ENCODE assay signal across 12 mouse cellular contexts in the genomic region with DNA sequence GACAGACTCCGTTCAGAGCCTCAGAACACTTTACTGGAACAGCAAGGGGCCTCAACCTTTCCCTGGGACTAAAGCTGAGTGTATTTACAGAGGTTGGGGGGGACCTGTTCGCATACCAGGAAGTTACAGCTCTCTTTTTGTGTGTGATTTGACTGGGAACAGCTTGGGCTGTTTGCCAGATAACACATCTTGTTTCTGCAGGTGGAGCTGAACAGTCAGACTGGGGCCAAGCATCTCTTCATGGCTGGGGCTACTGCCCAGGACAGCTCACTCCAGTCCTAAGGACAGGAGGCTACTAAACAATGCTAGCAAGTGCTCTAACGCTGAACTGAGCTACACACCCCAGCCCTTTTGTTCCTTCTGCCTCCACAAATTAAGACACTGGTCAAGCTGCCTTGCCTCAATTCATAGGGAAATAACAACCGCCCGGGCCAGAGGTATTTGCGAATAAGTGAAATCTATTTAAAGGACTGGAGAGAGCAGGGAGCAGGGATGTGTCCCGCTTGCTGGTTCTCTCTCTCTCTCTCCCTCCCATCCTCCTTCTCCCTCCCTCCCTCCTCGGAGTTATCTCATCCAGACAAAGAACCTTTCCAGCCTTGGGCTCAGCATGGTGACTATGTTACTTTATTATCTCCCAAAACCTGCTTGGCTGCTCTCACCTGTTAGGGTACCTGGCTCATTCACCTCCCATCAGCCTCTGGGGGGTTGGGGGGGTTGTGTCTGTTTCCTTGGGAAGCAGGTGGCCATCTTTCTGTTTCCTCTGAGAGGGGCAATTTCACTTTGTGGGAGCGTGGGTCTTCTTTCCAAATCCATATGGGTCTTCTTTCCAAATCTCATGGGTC. TPM values are rescaled to one million over a fixed set of nuclear protein-coding genes. Genes with fewer than 3 reads are reported as not detected.
DNase-seq lines count a peak whose midpoint lies in the region; ATAC-seq and TF ChIP-seq lines count a peak whose summit lies in the region.
"Had no signal": no experiment of that assay in that cellular context is flagged by ENCODE, and none has a peak within 500 bp of the region (broad histone marks: within the 10 kb centered on the region; RNA-seq: fewer than 3 reads in every experiment).

No protein-coding gene starts in this region.

- TF ChIP-seq POLR2A in lung, adult 2 months (IDR thresholded peaks at IDR 0.05; ENCODE audit: borderline replicate concordance, extremely low read depth, low read depth, low read length), result no peak
- TF ChIP-seq POLR2A in small intestine, adult 2 months (IDR thresholded peaks at IDR 0.05; ENCODE audit: low read depth, low read length), result no peak

- H3K27me3 ChIP-seq in limb, embryonic 12.5 days, result peaks cover 38% of the 10 kb centered on the region
- no peaks in the 10 kb centered on the region for H3K27me3 ChIP-seq in small intestine, adult 2 months (ENCODE audit: control insufficient read depth, insufficient read depth, low read length)

- no peak for TF ChIP-seq CTCF in lung, adult 2 months (IDR thresholded peaks at IDR 0.05; ENCODE audit: insufficient read depth, low read length)
- no peak for TF ChIP-seq CTCF in small intestine, adult 2 months (IDR thresholded peaks at IDR 0.05; ENCODE audit: extremely low read depth, insufficient read length, insufficient replicate concordance, low read depth, low read length)

- peak; percentile 46 to 71 for DNase-seq in lung, adult 18-20 months
- DNase-seq in lung, adult 2 months, result no peak
- peak; percentile 86 for DNase-seq in ZHBTc4 (ENCODE audit: low read depth, low spot score)
- no peak for DNase-seq in adrenal gland, postnatal 10 days
- DNase-seq: cerebellum, adult 11 months; right cerebral cortex, adult 18-20 months; thymus, postnatal 25 days had no signal

- no peak overlapping the region for H3K9ac ChIP-seq in limb, embryonic 12.5 days (replicated peaks)

- H3K4me2 ChIP-seq in limb, embryonic 12.5 days, result peak overlapping the region; percentile 46

- H3K4me1 ChIP-seq in lung, adult 2 months (ENCODE audit: control insufficient read depth, insufficient read depth, low read length), result peaks cover 6% of the 10 kb centered on the region; the same call in 1 of the 2 replicates
- peaks cover 18% of the 10 kb centered on the region for H3K4me1 ChIP-seq in limb, embryonic 12.5 days (replicated peaks)
- peaks cover 8% of the 10 kb centered on the region for H3K4me1 ChIP-seq in small intestine, adult 2 months (ENCODE audit: control insufficient read depth, insufficient read depth, insufficient read length, low read length)

- 36% methylated on average over 9 of the region's 9 CpGs for WGBS in lung, adult 2 months
- WGBS in limb, embryonic 12.5 days, result 27% methylated on average over 9 of the region's 9 CpGs
- 14% methylated on average over 9 of the region's 9 CpGs for WGBS in small intestine, adult 2 months

- no peaks in the 10 kb centered on the region for H3K9me3 ChIP-seq in limb, embryonic 12.5 days

- peak overlapping the region; percentile 56 for H3K27ac ChIP-seq in limb, embryonic 12.5 days
- H3K27ac ChIP-seq in small intestine, adult 2 months (ENCODE audit: insufficient read depth, low read depth, low read length), result peak overlapping the region; percentile 46
- H3K27ac ChIP-seq: macrophage had no signal

- no peaks in the 10 kb centered on the region for H3K36me3 ChIP-seq in limb, embryonic 12.5 days
- no peaks in the 10 kb centered on the region for H3K36me3 ChIP-seq in small intestine, adult 2 months (ENCODE audit: control insufficient read depth, insufficient read depth, low read length)

- no peak overlapping the region for H3K4me3 ChIP-seq in lung, adult 2 months (replicated peaks; ENCODE audit: extremely low read depth, low read depth, low read length)
- no peak overlapping the region for H3K4me3 ChIP-seq in limb, embryonic 12.5 days (replicated peaks)
- no peak overlapping the region for H3K4me3 ChIP-seq in small intestine, adult 2 months (ENCODE audit: low read depth, low read length)

- no peak for ATAC-seq in limb, embryonic 12.5 days (ENCODE audit: insufficient number of reproducible peaks, insufficient read depth, low FRiP score, low TSS enrichment, low read depth)
- no peak for ATAC-seq in megakaryocyte progenitor cell, adult 5-6 weeks (replicated peaks; ENCODE audit: poor library complexity)
- ATAC-seq: activated CD4-positive, CD25-positive, alpha-beta regulatory T cell, adult 4 months had no signal

RNA-seq across cellular contexts. Expression of a gene that starts 4.1 kb away (rescaled TPM):
- 28.9 and 31.5 TPM in 2 replicates for polyA plus RNA-seq in lung, adult 2 months (2012; rRNA removed)
- polyA plus RNA-seq in limb, embryonic 12.5 days (2016; fragmentation: Nextera tagmentation; extraction: Ambion mirVana), result 5.2 and 6.4 TPM in 2 replicates
- polyA plus RNA-seq in small intestine, adult 2 months (2012; rRNA removed), result 22.9 and 67.6 TPM in 2 replicates
- 10 to 100 TPM; 23.4 to 26.0 TPM for total RNA-seq in adrenal gland, postnatal 10 days (2021)
- 0.49 and 1.7 TPM in 2 replicates for total RNA-seq in megakaryocyte progenitor cell, adult 5-6 weeks (2015)
- total RNA-seq in megakaryocyte progenitor cell, adult 5-6 weeks (2017), result 0.83 and 2.4 TPM in 2 replicates

RNA-seq across cellular contexts. Expression of a gene that starts 27.4 kb away (rescaled TPM):
- 273 and 368 TPM in 2 replicates for polyA plus RNA-seq in lung, adult 2 months (2012; rRNA removed)
- polyA plus RNA-seq in limb, embryonic 12.5 days (2016; fragmentation: Nextera tagmentation; extraction: Ambion mirVana), result 760 and 770 TPM in 2 replicates
- 280 and 305 TPM in 2 replicates for polyA plus RNA-seq in small intestine, adult 2 months (2012; rRNA removed)
- total RNA-seq in adrenal gland, postnatal 10 days (2021), result 100 to 1,000 TPM; 763 to 803 TPM
- 286 and 347 TPM in 2 replicates for total RNA-seq in megakaryocyte progenitor cell, adult 5-6 weeks (2015)
- total RNA-seq in megakaryocyte progenitor cell, adult 5-6 weeks (2017), result 131 and 158 TPM in 2 replicates

RNA-seq across cellular contexts. Expression of a gene that starts 42.3 kb away (rescaled TPM):
- 83.6 and 151 TPM in 2 replicates for polyA plus RNA-seq in lung, adult 2 months (2012; rRNA removed)
- polyA plus RNA-seq in limb, embryonic 12.5 days (2016; fragmentation: Nextera tagmentation; extraction: Ambion mirVana), result 46.5 and 50.0 TPM in 2 replicates
- polyA plus RNA-seq in small intestine, adult 2 months (2012; rRNA removed), result 84.3 and 194 TPM in 2 replicates
- total RNA-seq in adrenal gland, postnatal 10 days (2021), result 10 to 100 TPM; 92.8 to 97.5 TPM
- total RNA-seq in megakaryocyte progenitor cell, adult 5-6 weeks (2015), result 8.6 and 8.7 TPM in 2 replicates
- 11.3 and 27.1 TPM in 2 replicates for total RNA-seq in megakaryocyte progenitor cell, adult 5-6 weeks (2017)

Comparison
In these comparisons a context has a peak if more than half of its experiments do, and no peak if none do; other contexts are left out.
1. DNase-seq: peak in lung, adult 18-20 months (2 of 2) and ZHBTc4 (single experiment); none in lung, adult 2 months (single experiment) and adrenal gland, postnatal 10 days (single experiment).